Mouse (Mus musculus): ENCODE data around the gene Znrd1. TPM values are rescaled to one million over a fixed set of nuclear protein-coding genes. Genes with fewer than 3 reads are reported as not detected.

Gene Znrd1
- polyA plus RNA-seq, 1 experiment = 33.7 TPM

- Histone ChIP-seq H3K4me3 (ENCODE audit: insufficient read depth, low read depth, low read length) (no peak overlapping the region), H3K4me1 (ENCODE audit: control insufficient read depth, insufficient read depth, low read length) (peaks cover 6% of the 10 kb centered on the region; the same call in 1 of the 2 replicates), H3K36me3 (ENCODE audit: control insufficient read depth, insufficient read depth, low read length) (no peaks in the 10 kb centered on the region), H3K27me3 (replicated peaks; ENCODE audit: control insufficient read depth, insufficient read depth, low read length) (no peaks in the 10 kb centered on the region), H3K27ac (ENCODE audit: insufficient read depth, low read depth, low read length) (no peak overlapping the region)
- no peak for DNase-seq
- WGBS = 96% methylated on average over 8 of the region's 8 CpGs
- TF ChIP-seq POLR2A (IDR thresholded peaks at IDR 0.05; ENCODE audit: low read depth, low read length) (no peak), CTCF (conservative IDR thresholded peaks at IDR 0.05; ENCODE audit: insufficient read depth, insufficient read length, low read depth, low read length) (no peak)
Measured at GRCm38 (mm10) chr17:36949265-36949664, 9.1 kb downstream of the Znrd1 start.

- Histone ChIP-seq H3K36me3 (ENCODE audit: control insufficient read depth, insufficient read depth, low read length) (no peaks in the 10 kb centered on the region), H3K27me3 (replicated peaks; ENCODE audit: control insufficient read depth, insufficient read depth, low read length) (no peaks in the 10 kb centered on the region), H3K27ac (ENCODE audit: insufficient read depth, low read depth, low read length) (no peak overlapping the region), H3K4me3 (ENCODE audit: insufficient read depth, low read depth, low read length) (no peak overlapping the region), H3K4me1 (ENCODE audit: control insufficient read depth, insufficient read depth, low read length) (peaks cover 6% of the 10 kb centered on the region; the same call in 1 of the 2 replicates)
- no peak for DNase-seq
- WGBS = 86% methylated on average over 1 of the region's 1 CpGs
- TF ChIP-seq CTCF (conservative IDR thresholded peaks at IDR 0.05; ENCODE audit: insufficient read depth, insufficient read length, low read depth, low read length) = no peak
- no peak for TF ChIP-seq POLR2A (IDR thresholded peaks at IDR 0.05; ENCODE audit: low read depth, low read length)
Measured at GRCm38 (mm10) chr17:36948286-36948685, 10.1 kb downstream of the Znrd1 start.

GRCm38 (mm10) chr17:36947051-36947819, 11.1 kb downstream of the Znrd1 start:
- no peaks in the 10 kb centered on the region for H3K27me3 ChIP-seq (replicated peaks; ENCODE audit: control insufficient read depth, insufficient read depth, low read length)
- TF ChIP-seq POLR2A (IDR thresholded peaks at IDR 0.05; ENCODE audit: low read depth, low read length) (peak; percentile 13), CTCF (conservative IDR thresholded peaks at IDR 0.05; ENCODE audit: insufficient read depth, insufficient read length, low read depth, low read length) (no peak)
- peaks cover 10% of the 10 kb centered on the region for H3K4me1 ChIP-seq (ENCODE audit: control insufficient read depth, insufficient read depth, low read length)
- WGBS = 1% methylated on average over 62 of the region's 62 CpGs
- peak overlapping the region; percentile 50 for H3K4me3 ChIP-seq (ENCODE audit: insufficient read depth, low read depth, low read length)
- DNase-seq = peak; percentile 58
- H3K36me3 ChIP-seq (ENCODE audit: control insufficient read depth, insufficient read depth, low read length) = no peaks in the 10 kb centered on the region
- H3K27ac ChIP-seq (ENCODE audit: insufficient read depth, low read depth, low read length) = peak overlapping the region; percentile 25

GRCm38 (mm10) chr17:36944121-36944775, 14.1 kb downstream of the Znrd1 start:
- TF ChIP-seq CTCF (conservative IDR thresholded peaks at IDR 0.05; ENCODE audit: insufficient read depth, insufficient read length, low read depth, low read length) (peak; percentile 14; the same call in 1 of the 2 replicates), POLR2A (IDR thresholded peaks at IDR 0.05; ENCODE audit: low read depth, low read length) (no peak)
- no peaks in the 10 kb centered on the region for H3K27me3 ChIP-seq (replicated peaks; ENCODE audit: control insufficient read depth, insufficient read depth, low read length)
- H3K27ac ChIP-seq (ENCODE audit: insufficient read depth, low read depth, low read length) = no peak overlapping the region
- 44% methylated on average over 9 of the region's 9 CpGs for WGBS
- H3K4me1 ChIP-seq (ENCODE audit: control insufficient read depth, insufficient read depth, low read length) = peaks cover 8% of the 10 kb centered on the region
- no peaks in the 10 kb centered on the region for H3K36me3 ChIP-seq (ENCODE audit: control insufficient read depth, insufficient read depth, low read length)
- DNase-seq = no peak
- no peak overlapping the region for H3K4me3 ChIP-seq (ENCODE audit: insufficient read depth, low read depth, low read length)

GRCm38 (mm10) chr17:36943691-36944090, 14.7 kb downstream of the Znrd1 start:
- TF ChIP-seq CTCF (conservative IDR thresholded peaks at IDR 0.05; ENCODE audit: insufficient read depth, insufficient read length, low read depth, low read length) (no peak), POLR2A (IDR thresholded peaks at IDR 0.05; ENCODE audit: low read depth, low read length) (no peak)
- Histone ChIP-seq H3K27ac (ENCODE audit: insufficient read depth, low read depth, low read length) (no peak overlapping the region), H3K36me3 (ENCODE audit: control insufficient read depth, insufficient read depth, low read length) (no peaks in the 10 kb centered on the region), H3K4me3 (ENCODE audit: insufficient read depth, low read depth, low read length) (no peak overlapping the region), H3K4me1 (ENCODE audit: control insufficient read depth, insufficient read depth, low read length) (peaks cover 8% of the 10 kb centered on the region), H3K27me3 (replicated peaks; ENCODE audit: control insufficient read depth, insufficient read depth, low read length) (no peaks in the 10 kb centered on the region)
- no peak for DNase-seq
- 20% methylated on average over 5 of the region's 5 CpGs for WGBS

- TF ChIP-seq CTCF (conservative IDR thresholded peaks at IDR 0.05; ENCODE audit: insufficient read depth, insufficient read length, low read depth, low read length) (no peak), POLR2A (IDR thresholded peaks at IDR 0.05; ENCODE audit: low read depth, low read length) (no peak)
- Histone ChIP-seq H3K36me3 (ENCODE audit: control insufficient read depth, insufficient read depth, low read length) (no peaks in the 10 kb centered on the region), H3K4me3 (ENCODE audit: insufficient read depth, low read depth, low read length) (peak within 1 kb of the TSS; percentile 27), H3K4me1 (ENCODE audit: control insufficient read depth, insufficient read depth, low read length) (peaks cover 8% of the 10 kb centered on the region), H3K27ac (ENCODE audit: insufficient read depth, low read depth, low read length) (no peak within 1 kb of the TSS), H3K27me3 (replicated peaks; ENCODE audit: control insufficient read depth, insufficient read depth, low read length) (no peaks in the 10 kb centered on the region)
- 4% methylated on average over 59 of the region's 59 CpGs for WGBS
- no peak for DNase-seq
Measured at GRCm38 (mm10) chr17:36942791-36943471, 15.4 kb downstream of the Znrd1 start, which contains the start of gene Rnf39. Gene Rnf39 (plus strand): TSS chr17:36942918.
